Mouse (Mus musculus) liver, postnatal 0 days (tissue): Measurements from ENCODE around the gene Treml4.

Experiments
- CTCF ChIP-seq: sonication (generic); IDR thresholded peaks from 2 replicates; pipeline ENCODE4 v1.5.1; 2016; ENCODE audit warnings: antibody characterized with exemption, low read depth
- EP300 ChIP-seq: IDR thresholded peaks from 2 replicates; pipeline ENCODE4 v1.6.1; 2016; ENCODE audit warnings: antibody characterized with exemption, low read depth, mild to moderate bottlenecking

- TF ChIP-seq CTCF (no peak), EP300 (no peak)
Measured at GRCm38 (mm10) chr17:48278381-48278780, 14.3 kb downstream of the Treml4 start.
